Mouse (Mus musculus) liver, embryonic 14.5 days (tissue): Measurements from ENCODE around the gene Vac14.

Experiments
- CTCF ChIP-seq: IDR thresholded peaks from 2 replicates; pipeline ENCODE4 v1.5.1; 2016; ENCODE audit warnings: antibody characterized with exemption, low read depth, control low read depth
- EP300 ChIP-seq: IDR thresholded peaks from 2 replicates; pipeline ENCODE4 v1.6.1; 2016; ENCODE audit warnings: antibody characterized with exemption, low read depth

GRCm38 (mm10) chr8:110689961-110690360 lies 71.6 kb downstream of the Vac14 start:
- TF ChIP-seq CTCF (no peak), EP300 (0 out of 2 replicates have a peak, but pooled peaks have one; percentile 7)
